Mouse (Mus musculus) left cerebral cortex, adult 18-20 months (tissue): ENCODE results near the gene Neurog2. TPM values are rescaled to one million over a fixed set of nuclear protein-coding genes. Genes with fewer than 3 reads are reported as not detected.

Experiments
- DNase-seq, 2 experiments: peaks; one replicate each; pipeline ENCODE4 v3.0.0; 2021 to 2022; ENCODE audit warnings: low spot score in 2 of 2, mixed read lengths in 1 of 2
- long read RNA-seq, 2 experiments: library from polyadenylated mRNA; stranded (forward); transcript quantifications; one replicate each; pipeline ENCODE4 v2.0.0; 2021
- total RNA-seq, 2 experiments: library from RNA; stranded (reverse); gene quantifications; 2 replicates each; pipeline ENCODE4 v1.2.3; 2021

Neurog2 gene
- total RNA-seq, result not detected
- long read RNA-seq, experiment 1, result 0 reads
- long read RNA-seq, experiment 2, result 0 reads

DNA sequence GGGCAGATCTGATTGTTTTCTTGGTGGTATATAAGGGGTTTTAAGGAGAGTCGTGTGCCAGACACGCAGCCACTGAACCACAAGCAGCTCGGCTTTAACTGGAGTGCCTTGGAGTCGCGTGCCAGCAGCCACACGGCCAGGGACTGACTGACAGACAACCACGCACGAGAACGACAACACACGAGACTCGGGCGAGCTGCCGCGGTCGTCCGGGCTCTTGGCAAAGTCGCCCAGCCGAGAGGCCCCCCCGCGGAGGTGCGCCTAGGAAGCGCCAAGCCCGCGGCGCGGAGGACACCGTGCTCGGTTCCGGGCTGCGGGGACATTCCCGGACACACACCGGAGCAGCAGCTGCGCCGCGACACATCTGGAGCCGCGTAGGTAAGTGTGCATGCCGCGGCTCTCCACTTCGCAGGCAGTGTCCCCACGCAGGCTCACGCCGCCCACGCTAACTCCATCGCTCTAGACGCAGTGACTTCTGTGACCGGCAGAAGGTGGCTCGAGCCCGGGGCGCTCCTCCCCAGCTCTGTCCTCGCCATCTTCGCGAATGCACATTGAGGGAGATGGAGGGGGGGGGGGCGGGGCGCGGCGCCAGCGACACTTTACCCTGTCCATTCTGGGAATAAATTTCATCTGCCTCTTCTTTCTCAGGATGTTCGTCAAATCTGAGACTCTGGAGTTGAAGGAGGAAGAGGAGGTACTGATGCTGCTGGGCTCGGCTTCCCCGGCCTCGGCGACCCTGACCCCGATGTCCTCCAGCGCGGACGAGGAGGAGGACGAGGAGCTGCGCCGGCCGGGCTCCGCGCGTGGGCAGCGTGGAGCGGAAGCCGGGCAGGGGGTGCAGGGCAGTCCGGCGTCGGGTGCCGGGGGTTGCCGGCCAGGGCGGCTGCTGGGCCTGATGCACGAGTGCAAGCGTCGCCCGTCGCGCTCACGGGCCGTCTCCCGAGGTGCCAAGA is at the start of gene Neurog2:
TSS of gene Neurog2 (plus strand) at position 56 of the 953 bp plus-strand sequence.
- DNase-seq, result peak in 1 of 2 experiments; percentile 16

GRCm38 (mm10) chr3:127597136-127597535 is 35.8 kb upstream of the Neurog2 start:
- no peak for DNase-seq

DNA sequence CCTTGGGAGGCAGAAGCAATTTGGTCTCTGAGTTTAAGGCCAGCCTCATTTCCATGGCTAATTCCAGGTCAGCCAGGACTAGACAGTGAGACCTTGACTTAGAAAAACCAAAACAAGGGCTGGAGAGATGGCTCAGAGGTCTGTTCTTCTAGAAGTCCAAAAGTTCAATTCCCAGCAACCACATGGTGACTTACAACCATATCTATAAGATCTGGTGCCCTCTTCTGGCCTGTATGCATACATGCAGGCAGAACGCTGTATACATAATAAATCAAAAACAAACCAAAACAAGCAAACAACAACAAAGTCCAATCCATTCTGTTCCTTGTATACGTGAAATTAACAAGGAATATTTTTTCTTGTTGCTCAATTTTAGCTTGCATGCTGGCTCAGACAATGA is 24.8 kb upstream of the Neurog2 start:
- DNase-seq, result no peak

- DNase-seq, result peak; percentile 48 to 53
These were observed 7.6 kb upstream of the Neurog2 start for GRCm38 (mm10) chr3:127625296-127625695.

- DNase-seq, result no peak
These were observed 7.1 kb upstream of the Neurog2 start for GRCm38 (mm10) chr3:127625701-127626399.

GRCm38 (mm10) chr3:127626524-127626923 is 6.4 kb upstream of the Neurog2 start:
- DNase-seq, result no peak

- DNase-seq, result no peak
These were observed 5.6 kb upstream of the Neurog2 start for GRCm38 (mm10) chr3:127627151-127627955.

GRCm38 (mm10) chr3:127627956-127628310 is 5.0 kb upstream of the Neurog2 start:
- no peak for DNase-seq

GRCm38 (mm10) chr3:127628311-127629184 is 4.4 kb upstream of the Neurog2 start:
- no peak for DNase-seq

GRCm38 (mm10) chr3:127630190-127630589 is 2.7 kb upstream of the Neurog2 start:
- DNase-seq, result no peak

DNA sequence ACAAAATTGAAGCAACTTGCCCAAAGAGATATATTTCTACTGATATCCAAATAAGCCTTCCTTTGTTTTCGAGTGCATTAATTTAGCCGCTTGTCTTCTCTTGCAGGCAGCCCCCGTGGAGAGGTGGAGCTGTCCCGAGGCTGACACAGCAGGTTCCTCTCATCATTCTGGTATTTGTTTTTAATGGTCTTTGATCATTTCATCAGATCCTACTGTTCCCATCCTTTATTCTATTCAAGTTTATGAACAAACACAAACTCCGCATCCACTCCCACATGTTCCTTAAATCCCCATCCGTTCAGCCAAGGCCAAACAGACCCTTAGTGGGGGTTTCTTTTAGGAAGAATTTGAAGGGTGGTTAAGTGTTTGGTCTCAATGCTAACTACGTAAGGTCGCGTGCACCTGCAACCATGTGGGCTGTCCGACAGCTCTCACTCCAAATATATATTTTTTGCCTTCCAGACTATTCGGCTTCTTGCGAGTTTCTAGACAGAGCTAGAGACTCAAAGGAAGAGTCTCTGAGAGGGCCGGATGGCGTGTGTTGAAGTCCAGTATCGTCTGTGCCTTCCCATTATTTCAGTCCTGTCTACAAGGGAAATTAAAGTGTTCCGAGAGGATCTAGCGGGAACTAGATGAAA is 2.1 kb upstream of the Neurog2 start:
- DNase-seq, result no peak

DNA sequence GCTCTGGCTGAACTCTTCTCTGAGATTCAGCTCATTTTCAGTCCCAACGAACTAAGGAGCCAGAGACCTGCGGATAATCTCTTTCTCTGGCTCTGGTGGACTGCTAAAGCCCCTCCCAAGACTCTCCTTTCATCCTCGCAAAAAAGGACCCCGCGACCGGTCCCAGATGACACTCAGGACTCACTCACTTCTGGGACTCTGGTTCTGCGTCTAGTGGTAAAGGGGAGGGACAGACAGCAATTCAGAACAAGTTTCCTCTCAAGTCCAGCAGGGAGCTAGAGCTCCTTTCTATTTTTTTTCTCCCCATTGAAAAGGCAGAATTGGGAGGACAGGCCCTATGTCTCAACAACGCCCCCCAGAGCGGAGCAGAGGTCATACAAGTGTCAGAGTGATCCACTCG is 1.4 kb upstream of the Neurog2 start:
- no peak for DNase-seq

DNA sequence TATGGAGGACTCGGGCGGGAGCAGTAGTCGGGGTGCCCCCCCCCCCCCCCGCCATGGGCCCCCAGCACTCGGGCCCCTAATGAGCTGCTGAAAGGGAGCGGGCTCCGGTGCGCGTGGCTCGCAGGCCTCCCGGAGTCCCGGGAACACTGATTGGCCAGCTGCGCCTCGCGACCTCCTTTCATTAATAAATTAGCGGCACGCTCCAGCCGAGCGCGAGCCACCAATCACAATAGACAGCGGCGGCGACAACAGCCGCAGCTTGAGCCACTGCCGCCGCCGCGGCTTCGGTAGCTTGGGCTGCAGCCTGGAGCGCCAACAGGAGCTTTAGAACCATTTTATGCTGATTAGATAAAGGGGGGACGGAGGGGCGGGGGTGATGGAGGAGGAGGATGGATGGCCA is 404 bp upstream of the Neurog2 start:
- no peak for DNase-seq

DNA sequence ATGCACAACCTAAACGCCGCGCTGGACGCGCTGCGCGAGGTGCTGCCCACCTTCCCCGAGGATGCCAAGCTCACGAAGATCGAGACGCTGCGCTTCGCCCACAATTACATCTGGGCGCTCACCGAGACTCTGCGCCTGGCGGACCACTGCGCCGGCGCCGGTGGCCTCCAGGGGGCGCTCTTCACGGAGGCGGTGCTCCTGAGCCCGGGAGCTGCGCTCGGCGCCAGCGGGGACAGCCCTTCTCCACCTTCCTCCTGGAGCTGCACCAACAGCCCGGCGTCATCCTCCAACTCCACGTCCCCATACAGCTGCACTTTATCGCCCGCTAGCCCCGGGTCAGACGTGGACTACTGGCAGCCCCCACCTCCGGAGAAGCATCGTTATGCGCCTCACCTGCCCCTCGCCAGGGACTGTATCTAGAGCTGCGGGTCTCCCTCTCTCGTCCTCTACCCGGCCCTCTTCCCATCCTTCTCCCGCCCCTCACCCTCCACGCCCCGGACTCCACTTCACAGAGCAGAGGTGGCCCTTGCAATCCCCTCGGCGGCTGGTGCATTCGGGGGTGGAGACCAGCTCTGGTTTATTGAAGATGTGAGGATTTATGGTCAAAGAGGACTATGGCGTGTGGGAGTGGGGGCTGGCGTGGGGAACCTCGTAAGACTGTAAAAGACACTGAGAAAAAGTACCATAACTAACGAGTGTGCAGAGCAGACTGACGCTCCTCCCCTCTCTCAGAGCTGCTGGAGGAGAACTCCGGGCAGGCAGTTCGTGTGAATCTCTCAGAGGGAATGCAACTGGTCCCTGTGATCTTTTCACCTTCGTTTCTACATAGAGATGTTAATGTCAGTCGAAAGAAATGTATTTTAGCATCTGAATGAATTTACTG is 1.4 kb downstream of the Neurog2 start:
- DNase-seq, result peak; percentile 70 to 72

DNA sequence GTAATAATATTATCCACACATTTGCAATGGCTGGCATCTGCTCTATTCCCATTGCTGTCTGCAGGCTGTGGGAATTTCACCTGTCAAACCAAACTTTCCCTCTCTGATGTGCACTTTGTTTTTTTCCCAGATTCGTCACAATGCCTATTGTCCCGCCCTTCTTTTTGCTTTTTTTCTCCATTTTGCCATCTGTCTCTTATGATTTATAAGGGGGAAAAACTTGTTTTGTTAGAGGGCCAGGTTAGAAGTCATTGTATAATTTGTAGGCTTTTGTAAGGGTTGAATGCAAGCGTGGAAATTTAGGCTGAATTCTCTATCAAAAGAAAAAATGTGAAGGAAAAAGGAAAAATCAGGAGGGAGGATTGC is 2.0 kb downstream of the Neurog2 start:
- DNase-seq, result no peak

DNA sequence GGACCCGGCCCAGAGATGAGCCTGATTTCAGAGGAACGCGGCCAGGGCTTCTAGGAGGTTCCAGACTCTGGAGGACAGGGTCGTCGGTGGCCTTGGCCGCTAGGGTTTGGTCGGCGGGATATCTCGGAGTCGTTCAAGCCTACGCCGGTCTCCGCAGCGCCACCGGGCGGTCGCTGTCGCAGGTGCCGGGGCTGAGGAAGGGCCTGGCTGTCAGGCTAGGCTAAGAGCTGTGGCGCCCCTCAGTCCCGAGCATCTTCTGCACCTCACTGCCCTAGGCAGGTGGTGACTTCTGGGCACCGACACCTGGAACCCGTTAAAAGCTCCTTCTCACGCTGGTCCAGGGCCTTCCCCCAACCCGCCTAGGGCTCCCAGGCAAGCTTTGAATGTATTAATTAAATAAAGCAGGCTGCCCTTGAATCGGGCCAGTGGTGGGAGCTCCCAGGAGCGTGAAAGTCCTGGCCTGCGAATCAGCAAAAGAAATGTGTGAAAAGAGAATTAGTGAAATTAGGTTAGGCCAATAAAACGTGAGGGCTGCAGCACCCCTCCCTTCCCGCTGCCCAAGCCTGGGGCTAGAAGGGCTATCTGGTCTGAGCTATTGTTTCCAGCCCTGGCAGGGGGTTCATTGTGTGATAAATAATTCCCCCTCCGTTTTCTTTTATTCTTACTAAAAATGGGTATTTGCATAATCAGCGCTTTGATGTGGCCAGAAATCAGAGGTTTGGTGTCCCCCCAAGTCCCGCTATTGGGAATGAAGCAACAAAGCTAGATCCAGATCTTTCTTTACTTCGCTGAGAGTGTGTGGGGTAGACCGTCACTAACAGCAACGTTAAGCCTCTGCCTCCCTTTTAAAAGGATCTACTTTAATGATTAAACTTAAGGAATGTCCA is 7.2 kb downstream of the Neurog2 start:
- DNase-seq, result no peak

DNA sequence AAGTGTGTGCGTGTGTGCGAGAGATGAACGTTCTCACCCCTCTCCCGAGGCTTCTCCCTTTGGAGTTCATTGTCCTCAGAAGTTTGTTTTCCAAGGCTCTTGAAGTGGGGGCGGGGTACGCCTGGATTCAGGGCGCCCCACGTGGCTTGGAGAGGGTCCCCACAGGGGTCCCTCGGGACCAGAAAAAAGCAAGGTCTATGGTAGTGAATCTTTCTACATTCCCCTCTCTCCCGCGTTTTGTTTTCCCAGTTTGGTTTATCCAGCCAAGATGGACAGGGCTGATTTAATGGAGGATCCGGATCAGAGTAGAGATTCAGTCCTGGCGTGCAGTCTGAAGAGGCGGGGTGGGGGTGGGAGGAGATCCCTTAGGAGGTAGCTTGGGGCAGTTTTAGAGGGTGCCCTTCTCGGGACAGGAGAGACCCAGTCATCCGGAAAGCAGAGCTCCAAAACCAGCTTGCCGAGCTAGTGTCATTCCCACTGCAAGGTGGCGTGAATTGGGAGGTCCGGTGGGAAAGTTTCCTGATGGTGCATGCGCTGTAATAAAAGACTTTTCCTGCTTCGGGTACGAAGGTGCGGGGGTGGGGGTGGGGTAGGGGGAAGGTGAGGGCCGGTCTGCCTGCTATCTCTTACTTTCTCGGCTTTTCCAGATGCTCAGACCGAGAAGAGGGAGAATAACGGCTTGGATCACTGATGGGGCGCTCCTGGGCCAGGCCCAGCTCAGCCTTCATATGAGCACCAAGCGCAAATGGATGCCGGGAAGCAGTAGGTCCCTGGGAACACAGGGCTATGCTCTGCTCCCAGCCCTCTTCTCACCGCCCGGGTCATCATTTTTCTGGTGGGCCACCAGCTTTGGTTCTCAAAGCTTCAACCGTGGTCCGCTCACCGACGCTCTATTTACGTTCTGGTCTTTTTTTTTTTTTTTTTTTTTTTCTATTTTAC is 8.1 kb downstream of the Neurog2 start:
- DNase-seq, result no peak
